Mouse (Mus musculus) heart, postnatal 0 days (tissue): ENCODE measurements at regions not wholly inside any gene's neighbourhood (a gene's known extent, or its start where the extent isn't known, plus 50 kb on each side); places are given as distances from the start of the nearest gene placed in this dataset.

ENCODE experiments used
- ATAC-seq: fragments of 200-750 bp; cut with Nextera tagmentation; 2 replicates; pipeline ENCODE4 v1.8.0; 2017; ENCODE audit warnings: low read depth, moderate number of reproducible peaks, moderate library complexity; ENCODE audit not compliant: insufficient read depth
- DNase-seq: peaks from one replicate; pipeline ENCODE4 v3.0.0-alpha.2; 2016; ENCODE audit warnings: low spot score
- H3K27ac ChIP-seq: fragments of 300-500 bp; sonication (generic); 2 replicates; pipeline ENCODE4 v1.5.1; 2014; ENCODE audit warnings: low read depth, mild to moderate bottlenecking
- H3K27me3 ChIP-seq: fragments of 300-500 bp; sonication (generic); 2 replicates; pipeline ENCODE4 v1.6.1; 2014; ENCODE audit warnings: low read length, mixed read lengths; ENCODE audit not compliant: control insufficient read depth, insufficient read depth
- H3K36me3 ChIP-seq: fragments of 300-500 bp; sonication (generic); replicated peaks from 2 replicates; pipeline ENCODE4 v1.6.1; 2014; ENCODE audit warnings: low read length, mixed read lengths; ENCODE audit not compliant: control insufficient read depth, insufficient read depth
- H3K4me1 ChIP-seq: fragments of 300-500 bp; sonication (generic); 2 replicates; pipeline ENCODE4 v1.6.1; 2014; ENCODE audit warnings: antibody characterized with exemption; ENCODE audit not compliant: control insufficient read depth, insufficient read depth
- H3K4me2 ChIP-seq: fragments of 300-500 bp; sonication (generic); 2 replicates; pipeline ENCODE4 v1.6.1; 2014; ENCODE audit warnings: low read depth, mild to moderate bottlenecking, low read length, moderate library complexity
- H3K4me3 ChIP-seq: fragments of 300-500 bp; sonication (generic); 2 replicates; pipeline ENCODE4 v1.5.1; 2014; ENCODE audit warnings: low read depth, low read length
- H3K9ac ChIP-seq: fragments of 300-500 bp; sonication (generic); replicated peaks from 2 replicates; pipeline ENCODE4 v1.6.1; 2014; ENCODE audit warnings: low read depth, low read length, mixed read lengths
- H3K9me3 ChIP-seq: fragments of 300-500 bp; sonication (generic); replicated peaks from 2 replicates; pipeline ENCODE4 v1.6.1; 2016; ENCODE audit warnings: low read length; ENCODE audit not compliant: control insufficient read depth
- CTCF ChIP-seq: IDR thresholded peaks from 2 replicates; pipeline ENCODE4 v1.5.1; 2016; ENCODE audit warnings: antibody characterized with exemption, control low read depth, low read depth
- EP300 ChIP-seq: IDR thresholded peaks from 2 replicates; pipeline ENCODE4 v1.6.1; 2016; ENCODE audit warnings: antibody characterized with exemption, low read depth
- WGBS: fragments of 180-500 bp; shearing (Covaris S2); extraction: QIAGEN DNeasy Blood & Tissue Kit; methylation state at CpG from one replicate; pipeline ENCODE4 v1.1.7; 2014; 5-methylcytosine and 5-hydroxymethylcytosine counted together

DNA sequence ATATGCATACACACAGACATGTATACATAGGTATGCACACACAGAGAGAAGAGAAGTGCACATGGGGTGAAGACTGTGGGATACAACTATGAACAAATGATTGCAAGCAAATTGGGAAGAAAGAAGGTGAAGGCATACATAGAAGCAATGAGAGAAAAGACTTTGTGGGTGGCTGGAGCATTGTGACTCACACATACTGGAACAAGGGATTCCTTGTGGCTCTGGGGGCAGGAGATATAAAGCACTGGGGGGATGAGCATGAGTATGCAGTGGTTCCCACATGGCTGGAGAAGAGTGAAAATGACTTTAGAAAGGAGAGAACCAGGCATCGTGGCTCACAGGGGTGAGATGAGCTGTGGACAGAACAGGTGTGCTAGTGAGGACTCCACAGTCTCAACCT lies 156.6 kb downstream of the Nuf2 start:
- no peak for TF ChIP-seq EP300
- TF ChIP-seq CTCF: no peak
- Histone ChIP-seq H3K27me3 (no peaks in the 10 kb centered on the region), H3K9me3 (no peaks in the 10 kb centered on the region), H3K9ac (no peak overlapping the region), H3K36me3 (no peaks in the 10 kb centered on the region), H3K27ac (no peak overlapping the region), H3K4me1 (no peaks in the 10 kb centered on the region), H3K4me3 (no peak overlapping the region), H3K4me2 (no peak overlapping the region)
- 70% methylated on average over 1 of the region's 1 CpGs for WGBS
- no peak for DNase-seq
- no peak for ATAC-seq

DNA sequence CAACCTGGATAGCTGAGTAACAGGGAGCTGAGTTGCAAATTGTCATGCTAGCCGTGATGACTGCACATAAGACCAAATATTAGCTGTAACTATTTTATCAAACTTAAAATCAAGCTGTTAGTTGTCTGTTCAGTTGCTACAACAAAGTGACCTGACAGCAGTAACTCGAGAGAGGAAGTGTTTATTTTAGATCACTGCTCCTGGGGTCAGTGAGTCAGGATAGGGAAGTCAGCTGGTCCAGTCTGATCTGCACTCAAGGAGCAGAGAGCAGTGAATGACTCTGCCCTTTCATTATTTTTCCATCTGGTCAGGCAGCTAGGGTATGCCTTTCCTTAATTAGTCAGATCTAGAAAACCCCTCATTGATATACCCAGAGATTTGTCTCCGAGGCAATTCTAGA lies 162.5 kb downstream of the Nuf2 start:
- no peaks in the 10 kb centered on the region for H3K36me3 ChIP-seq
- 40% methylated on average over 3 of the region's 3 CpGs for WGBS
- DNase-seq: no peak
- no peak for ATAC-seq
- H3K4me1 ChIP-seq: no peaks in the 10 kb centered on the region
- H3K27ac ChIP-seq: no peak overlapping the region
- no peak overlapping the region for H3K9ac ChIP-seq
- no peaks in the 10 kb centered on the region for H3K27me3 ChIP-seq
- H3K9me3 ChIP-seq: no peaks in the 10 kb centered on the region
- TF ChIP-seq CTCF: no peak
- no peak for TF ChIP-seq EP300
- no peak overlapping the region for H3K4me3 ChIP-seq
- no peak overlapping the region for H3K4me2 ChIP-seq

DNA sequence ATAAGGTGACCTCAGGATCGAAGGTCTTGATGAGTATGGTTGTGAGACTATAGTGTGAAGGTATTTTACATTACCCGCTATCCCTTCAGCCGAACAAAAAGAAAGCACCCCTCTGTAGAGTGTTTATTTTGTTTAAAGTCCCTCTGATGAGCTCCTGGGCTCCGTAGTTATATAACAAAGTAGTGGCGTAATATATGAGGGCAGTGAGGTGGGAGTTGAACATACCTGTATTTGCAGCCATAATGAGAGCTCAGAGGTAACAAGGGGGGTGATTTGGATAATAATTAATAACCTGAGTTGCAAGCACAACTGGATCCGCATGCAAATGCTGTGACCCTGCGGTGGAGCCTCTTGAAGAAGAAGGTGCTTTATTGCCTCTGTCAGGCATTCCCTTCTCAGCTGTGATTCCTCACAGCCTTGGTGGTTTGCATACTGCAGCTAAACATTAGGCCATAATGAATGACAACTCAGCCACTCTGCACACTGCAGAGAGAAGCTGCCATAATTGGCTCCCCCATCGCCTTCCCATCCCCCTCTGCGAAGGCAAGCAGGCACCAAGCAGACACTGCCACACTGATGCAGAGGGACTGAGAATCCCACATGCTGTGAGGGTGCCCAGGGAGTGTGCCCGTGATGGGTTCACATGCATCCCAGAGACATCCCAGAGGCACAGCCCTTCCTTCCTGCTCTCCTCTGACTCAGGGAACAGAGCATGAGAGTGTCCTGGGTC lies 163.3 kb downstream of the Nuf2 start:
- Histone ChIP-seq H3K9ac (no peak overlapping the region), H3K4me2 (no peak overlapping the region), H3K4me3 (no peak overlapping the region), H3K27ac (no peak overlapping the region), H3K27me3 (no peaks in the 10 kb centered on the region), H3K36me3 (no peaks in the 10 kb centered on the region), H3K4me1 (no peaks in the 10 kb centered on the region), H3K9me3 (no peaks in the 10 kb centered on the region)
- 74% methylated on average over 10 of the region's 10 CpGs for WGBS
- 0 out of 2 replicates have a peak, but pooled peaks have one; percentile 33 for ATAC-seq
- no peak for DNase-seq
- no peak for TF ChIP-seq CTCF
- TF ChIP-seq EP300: no peak

DNA sequence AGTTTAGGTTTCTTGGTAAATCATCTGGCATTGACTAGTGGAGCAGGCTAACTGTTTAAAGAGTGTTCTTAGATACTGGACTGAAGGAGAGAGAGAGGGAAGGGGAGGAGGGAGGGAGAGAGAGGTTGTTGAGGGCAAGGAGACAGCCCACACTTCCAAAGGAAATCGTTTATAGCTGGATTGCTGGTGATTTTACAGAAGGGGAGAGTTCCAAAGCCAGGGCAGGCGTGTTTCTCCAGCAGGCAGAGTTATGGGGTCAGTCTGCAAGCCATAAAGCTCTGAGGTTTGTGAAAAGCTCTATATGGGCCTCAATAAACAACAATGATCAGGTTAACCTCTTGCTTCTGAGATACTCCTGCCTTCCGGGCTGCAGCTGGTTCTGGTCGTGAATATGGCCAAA lies 163.9 kb downstream of the Nuf2 start:
- DNase-seq: no peak
- H3K36me3 ChIP-seq: no peaks in the 10 kb centered on the region
- H3K4me1 ChIP-seq: no peaks in the 10 kb centered on the region
- TF ChIP-seq EP300 (no peak), CTCF (no peak)
- H3K27me3 ChIP-seq: no peaks in the 10 kb centered on the region
- no peaks in the 10 kb centered on the region for H3K9me3 ChIP-seq
- no peak overlapping the region for H3K9ac ChIP-seq
- 59% methylated on average over 4 of the region's 4 CpGs for WGBS
- no peak overlapping the region for H3K27ac ChIP-seq
- H3K4me3 ChIP-seq: no peak overlapping the region
- no peak overlapping the region for H3K4me2 ChIP-seq
- no peak for ATAC-seq

DNA sequence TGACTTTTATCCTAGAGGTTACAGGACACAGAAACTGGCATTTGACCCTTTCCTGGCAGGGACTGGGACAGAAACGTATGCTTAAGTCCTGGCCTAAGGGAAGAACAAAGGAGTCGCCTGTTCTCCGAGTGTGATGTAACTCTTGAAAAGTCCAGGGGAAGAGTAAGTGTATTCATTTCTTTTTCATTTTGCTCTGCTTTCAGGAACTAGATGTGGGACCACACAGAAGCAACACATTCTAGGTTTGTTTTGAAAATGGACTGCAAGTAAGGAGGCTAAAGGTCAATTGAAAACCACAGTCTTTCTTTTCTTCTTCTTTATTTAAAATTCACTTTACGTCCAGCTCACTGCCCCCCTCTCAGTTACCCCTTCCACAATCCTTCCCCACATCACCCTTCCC lies 168.7 kb downstream of the Nuf2 start:
- H3K27me3 ChIP-seq: no peaks in the 10 kb centered on the region
- DNase-seq (no peak), ATAC-seq (no peak)
- no peaks in the 10 kb centered on the region for H3K9me3 ChIP-seq
- no peak overlapping the region for H3K4me3 ChIP-seq
- 80% methylated on average over 4 of the region's 4 CpGs for WGBS
- H3K36me3 ChIP-seq: no peaks in the 10 kb centered on the region
- no peak overlapping the region for H3K4me2 ChIP-seq
- no peaks in the 10 kb centered on the region for H3K4me1 ChIP-seq
- H3K9ac ChIP-seq: no peak overlapping the region
- no peak for TF ChIP-seq EP300
- TF ChIP-seq CTCF: no peak
- no peak overlapping the region for H3K27ac ChIP-seq

DNA sequence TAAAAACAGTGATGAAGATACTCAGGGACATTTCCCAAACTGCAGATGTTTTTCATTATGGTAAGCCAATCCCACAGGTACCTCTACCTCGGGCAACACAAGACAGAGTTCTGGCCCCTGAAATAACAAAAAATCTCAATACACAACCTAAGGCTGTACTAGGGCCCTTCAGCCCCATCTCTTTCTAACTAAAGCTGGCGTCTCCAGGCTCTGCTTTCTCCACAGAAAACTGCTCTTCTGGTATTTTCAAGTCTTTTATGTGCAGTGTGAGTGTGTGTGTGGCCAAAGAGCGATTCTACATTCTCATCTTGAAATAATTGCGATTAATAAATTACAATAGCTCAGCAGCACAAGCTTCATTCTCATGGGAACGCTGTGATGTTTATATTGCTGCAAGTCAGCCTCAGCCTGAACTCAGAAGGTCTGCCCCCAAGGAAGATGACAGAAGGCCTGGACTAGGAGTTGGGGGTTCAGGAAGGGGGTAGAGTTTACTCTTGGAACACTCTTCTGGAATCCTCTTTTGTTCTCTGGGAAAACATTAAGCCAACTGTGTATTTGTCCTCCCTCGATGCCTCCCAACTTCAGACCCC lies 173.5 kb downstream of the Nuf2 start:
- 81% methylated on average over 6 of the region's 6 CpGs for WGBS
- no peak for TF ChIP-seq CTCF
- no peak for TF ChIP-seq EP300
- no peaks in the 10 kb centered on the region for H3K9me3 ChIP-seq
- ATAC-seq (no peak), DNase-seq (no peak)
- H3K9ac ChIP-seq: no peak overlapping the region
- H3K4me2 ChIP-seq: no peak overlapping the region
- no peaks in the 10 kb centered on the region for H3K36me3 ChIP-seq
- H3K4me1 ChIP-seq: no peaks in the 10 kb centered on the region
- H3K27ac ChIP-seq: no peak overlapping the region
- no peak overlapping the region for H3K4me3 ChIP-seq
- H3K27me3 ChIP-seq: no peaks in the 10 kb centered on the region
